Mouse (Mus musculus) ES-Bruce4 (cell line): Measurements from ENCODE around the gene Lck. TPM values are rescaled to one million over a fixed set of nuclear protein-coding genes. Genes with fewer than 3 reads are reported as not detected.
"Not testable (repeated sequence)": the region's sequence is repeated elsewhere in the genome, so short reads cannot be mapped to it uniquely, and the experiment has no call there.

ENCODE experiments used
- H3K27ac ChIP-seq: 2 replicates; pipeline ENCODE4 v1.5.1; 2012; ENCODE audit warnings: low read length, inconsistent platforms; ENCODE audit not compliant: insufficient read depth
- H3K27me3 ChIP-seq: 2 replicates; pipeline ENCODE4 v1.6.1; 2012; ENCODE audit warnings: mild to moderate bottlenecking, low read length, inconsistent platforms; ENCODE audit not compliant: control insufficient read depth, poor library complexity, insufficient read depth, severe bottlenecking
- H3K36me3 ChIP-seq: 2 replicates; pipeline ENCODE4 v1.6.1; 2012; ENCODE audit warnings: inconsistent platforms, mild to moderate bottlenecking, low read length, moderate library complexity; ENCODE audit not compliant: control insufficient read depth, poor library complexity, insufficient read depth, severe bottlenecking
- H3K4me1 ChIP-seq: one replicate; pipeline ENCODE4 v1.8.1; 2011; ENCODE audit warnings: low read length; ENCODE audit not compliant: control insufficient read depth, insufficient read depth
- H3K4me3 ChIP-seq: 2 replicates; pipeline ENCODE4 v1.5.1; 2011; ENCODE audit warnings: low read depth, mild to moderate bottlenecking, low read length
- H3K9ac ChIP-seq: 2 replicates; pipeline ENCODE4 v1.6.1; 2012; ENCODE audit warnings: low read depth, mild to moderate bottlenecking, inconsistent platforms; ENCODE audit not compliant: poor library complexity, severe bottlenecking
- H3K9me3 ChIP-seq: replicated peaks from 2 replicates; pipeline ENCODE4 v1.6.1; 2012; ENCODE audit warnings: mild to moderate bottlenecking, low read length, inconsistent platforms; ENCODE audit not compliant: control insufficient read depth, poor library complexity, insufficient read depth, severe bottlenecking
- CTCF ChIP-seq: IDR thresholded peaks from one replicate; pipeline ENCODE4 v1.8.1; 2011; ENCODE audit warnings: low read depth, low read length
- EP300 ChIP-seq: IDR thresholded peaks from 2 replicates; pipeline ENCODE4 v1.6.1; 2011; ENCODE audit warnings: low read depth, low read length; ENCODE audit not compliant: insufficient read depth
- POLR2A ChIP-seq: IDR thresholded peaks from one replicate; pipeline ENCODE4 v1.8.1; 2011; ENCODE audit warnings: low read length; ENCODE audit not compliant: insufficient read depth
- polyA plus RNA-seq: library from polyadenylated mRNA; stranded (reverse); fragments of >200 nt; gene quantifications from 2 replicates; pipeline ENCODE4 v1.2.4, GENCODE M21; 2011; ENCODE audit warnings: low read depth; ENCODE audit not compliant: missing spikeins, insufficient read depth, insufficient read length

Gene Lck
- polyA plus RNA-seq, 1 experiment: 20.1 TPM

GRCm38 (mm10) chr4:129555421-129555861 lies 18.0 kb downstream of the Lck start:
- TF ChIP-seq CTCF: peak; percentile 95
- TF ChIP-seq EP300: no peak
- H3K36me3 ChIP-seq: no peaks in the 10 kb centered on the region
- no peaks in the 10 kb centered on the region for H3K9me3 ChIP-seq
- H3K9ac ChIP-seq: peak overlapping the region; percentile 77
- H3K4me3 ChIP-seq: peak overlapping the region; percentile 72
- H3K4me1 ChIP-seq: no peaks in the 10 kb centered on the region
- peak overlapping the region; percentile 52; the same call in 1 of the 2 replicates for H3K27ac ChIP-seq
- no peaks in the 10 kb centered on the region for H3K27me3 ChIP-seq

GRCm38 (mm10) chr4:129554512-129554911 lies 18.9 kb downstream of the Lck start:
- not testable (repeated sequence) for H3K27me3 ChIP-seq, H3K4me1 ChIP-seq, H3K9ac ChIP-seq, H3K9me3 ChIP-seq, H3K36me3 ChIP-seq, H3K27ac ChIP-seq, H3K4me3 ChIP-seq

- Histone ChIP-seq H3K9ac (no peak overlapping the region), H3K27ac (no peak overlapping the region), H3K4me3 (no peak overlapping the region), H3K9me3 (no peaks in the 10 kb centered on the region), H3K27me3 (no peaks in the 10 kb centered on the region), H3K36me3 (no peaks in the 10 kb centered on the region; the same call in 1 of the 2 replicates), H3K4me1 (peaks cover 1% of the 10 kb centered on the region)
- TF ChIP-seq POLR2A (no peak), CTCF (no peak), EP300 (no peak)
Observed at GRCm38 (mm10) chr4:129550295-129550694, 23.1 kb downstream of the Lck start.

- H3K9me3 ChIP-seq: no peaks in the 10 kb centered on the region
- H3K9ac ChIP-seq: no peak overlapping the region
- no peaks in the 10 kb centered on the region; the same call in 1 of the 2 replicates for H3K36me3 ChIP-seq
- no peak overlapping the region for H3K4me3 ChIP-seq
- peaks cover 4% of the 10 kb centered on the region for H3K4me1 ChIP-seq
- no peak for TF ChIP-seq CTCF
- no peak for TF ChIP-seq POLR2A
- no peak for TF ChIP-seq EP300
- H3K27ac ChIP-seq: no peak overlapping the region
- H3K27me3 ChIP-seq: no peaks in the 10 kb centered on the region
Observed at GRCm38 (mm10) chr4:129549306-129549705, 24.1 kb downstream of the Lck start.

GRCm38 (mm10) chr4:129547631-129548030 lies 25.8 kb downstream of the Lck start:
- not testable (repeated sequence) for H3K4me1 ChIP-seq, H3K27ac ChIP-seq, H3K9me3 ChIP-seq

GRCm38 (mm10) chr4:129544106-129544505 lies 29.3 kb downstream of the Lck start:
- Histone ChIP-seq H3K9me3 (no peaks in the 10 kb centered on the region), H3K27me3 (no peaks in the 10 kb centered on the region), H3K4me1 (peaks cover 3% of the 10 kb centered on the region), H3K27ac (peak overlapping the region; percentile 70), H3K9ac (peak overlapping the region; percentile 67), H3K36me3 (no peaks in the 10 kb centered on the region; the same call in 1 of the 2 replicates), H3K4me3 (no peak overlapping the region)
- no peak for TF ChIP-seq EP300
- no peak for TF ChIP-seq CTCF
- TF ChIP-seq POLR2A: no peak

More at GRCm38 (mm10) chr4:129547631-129548030, 25.8 kb downstream of the Lck start:
- not testable (repeated sequence) for H3K27me3 ChIP-seq, H3K36me3 ChIP-seq, H3K9ac ChIP-seq, H3K4me3 ChIP-seq

GRCm38 (mm10) chr4:129542592-129543141 lies 30.8 kb downstream of the Lck start, which contains the start of gene Hdac1:
TSS of gene Hdac1 (minus strand) at chr4:129542713.
- H3K4me1 ChIP-seq: peaks cover 3% of the 10 kb centered on the region
- TF ChIP-seq CTCF: no peak
- peak; percentile 48 for TF ChIP-seq POLR2A
- TF ChIP-seq EP300: no peak
- H3K9ac ChIP-seq: peak within 1 kb of the TSS; percentile 94
- H3K4me3 ChIP-seq: peak within 1 kb of the TSS; percentile 94
- peak within 1 kb of the TSS; percentile 88 for H3K27ac ChIP-seq
- no peaks in the 10 kb centered on the region for H3K9me3 ChIP-seq
- no peaks in the 10 kb centered on the region for H3K36me3 ChIP-seq
- no peaks in the 10 kb centered on the region for H3K27me3 ChIP-seq
